Mouse (Mus musculus) embryonic fibroblast, embryonic 13.5 days (primary cell): ENCODE data around the gene Rps21.

ENCODE experiments used
- CTCF ChIP-seq: IDR thresholded peaks from 2 replicates; pipeline ENCODE4 v1.5.1; 2011; ENCODE audit warnings: mild to moderate bottlenecking, control low read depth, low read length, moderate library complexity, borderline replicate concordance; ENCODE audit not compliant: insufficient read depth
- POLR2A ChIP-seq: IDR thresholded peaks from 2 replicates; pipeline ENCODE4 v1.6.1; 2011; ENCODE audit warnings: low read depth, mild to moderate bottlenecking, control low read depth, low read length, moderate library complexity

DNA sequence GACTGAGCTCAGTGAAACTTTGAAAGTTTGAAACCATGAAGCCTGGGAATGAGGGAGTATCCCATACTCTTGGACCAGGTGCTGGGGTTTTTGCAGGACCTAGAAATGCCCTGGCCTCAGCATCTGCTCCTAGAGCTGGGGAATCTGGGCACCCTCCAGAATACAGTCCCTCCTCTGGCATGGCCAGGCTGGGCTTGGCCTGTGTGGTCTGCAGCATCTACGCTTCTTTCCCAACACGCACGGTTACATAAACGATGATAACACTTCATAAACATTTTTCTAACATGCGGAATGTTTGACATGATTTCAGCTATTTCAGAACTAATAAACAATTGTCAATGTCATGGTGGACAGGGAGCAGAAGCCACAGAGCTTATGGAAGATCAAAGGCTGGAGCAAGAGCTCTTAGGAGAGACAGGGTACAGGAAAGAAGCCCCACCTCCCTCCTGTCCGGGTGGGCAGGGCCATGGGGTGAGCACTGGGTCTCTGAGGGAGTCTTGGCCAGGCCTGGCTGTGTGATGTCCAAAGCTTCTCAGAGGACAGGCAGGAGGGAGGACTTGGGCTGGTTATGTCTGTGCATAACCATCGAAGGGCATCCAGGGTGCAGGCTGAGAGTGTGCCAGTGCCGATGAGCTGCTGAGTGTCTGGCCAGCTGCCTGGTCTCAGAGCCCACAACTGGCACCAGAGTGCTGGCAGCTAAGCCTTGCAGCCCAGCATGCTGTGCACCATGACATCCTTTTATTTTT lies 49.4 kb downstream of the Rps21 start:
- no peak for TF ChIP-seq CTCF
- no peak for TF ChIP-seq POLR2A
